Comparison of ENCODE assay signal across 15 mouse cellular contexts in the genomic region with DNA sequence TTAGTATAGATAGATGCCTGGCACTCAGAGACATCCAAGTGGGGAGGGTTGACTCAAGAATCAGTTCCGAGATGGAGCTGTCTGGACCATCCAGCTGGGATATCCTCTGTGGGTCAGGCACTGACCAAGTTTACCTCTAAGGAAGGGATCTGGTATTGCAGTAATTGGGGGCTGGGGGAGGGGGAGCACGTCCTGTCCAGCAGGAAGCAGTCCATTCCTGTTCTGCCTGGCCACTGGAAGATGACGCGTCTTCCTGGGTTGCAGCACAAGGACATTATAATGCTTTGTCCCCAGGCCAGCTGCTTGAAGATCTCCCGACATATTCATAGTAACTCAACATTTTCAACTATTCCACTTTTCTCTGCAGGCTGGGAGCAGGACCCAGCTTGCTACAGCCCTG. TPM values are rescaled to one million over a fixed set of nuclear protein-coding genes. Genes with fewer than 3 reads are reported as not detected.
"Had no signal": no experiment of that assay in that cellular context is flagged by ENCODE, and none has a peak within 500 bp of the region (broad histone marks: within the 10 kb centered on the region; RNA-seq: fewer than 3 reads in every experiment).

No protein-coding gene starts in this region.

- ATAC-seq: liver, postnatal 0 days had no signal

- H3K27ac ChIP-seq: kidney, embryonic 15.5 days; left cerebral cortex, adult 2 months; limb, embryonic 15.5 days; liver, embryonic 13.5 days; macrophage; midbrain, embryonic 13.5 days; neural tube, embryonic 15.5 days had no signal

- DNase-seq: liver, embryonic 13.5 days; liver, postnatal 0 days; right cerebral cortex, adult 18-20 months; right cerebral cortex, postnatal 25 days; thymus, postnatal 36 days had no signal

- H3K36me3 ChIP-seq: kidney, embryonic 15.5 days; limb, embryonic 15.5 days; liver, embryonic 13.5 days; midbrain, embryonic 13.5 days; neural tube, embryonic 15.5 days had no signal

- H3K9me3 ChIP-seq: kidney, embryonic 15.5 days; limb, embryonic 15.5 days; liver, embryonic 13.5 days; neural tube, embryonic 15.5 days had no signal

- H3K4me3 ChIP-seq: kidney, embryonic 15.5 days; left cerebral cortex, adult 2 months; limb, embryonic 15.5 days; liver, embryonic 13.5 days; midbrain, embryonic 13.5 days; myocyte; neural tube, embryonic 15.5 days had no signal

- H3K4me2 ChIP-seq: kidney, embryonic 15.5 days; limb, embryonic 15.5 days; liver, embryonic 13.5 days; midbrain, embryonic 13.5 days; neural tube, embryonic 15.5 days had no signal

- H3K9ac ChIP-seq: kidney, embryonic 15.5 days; limb, embryonic 15.5 days; liver, embryonic 13.5 days; liver, postnatal 0 days; midbrain, embryonic 13.5 days; neural tube, embryonic 15.5 days had no signal

RNA-seq across cellular contexts. Expression of a gene that starts 2.5 kb away (rescaled TPM):
- total RNA-seq: megakaryocyte-erythroid progenitor cell, adult 5-6 weeks had no signal
- polyA plus RNA-seq: macrophage had no signal

RNA-seq across cellular contexts. Expression of a gene that starts 48.0 kb away (rescaled TPM):
- total RNA-seq: megakaryocyte-erythroid progenitor cell, adult 5-6 weeks had no signal
- polyA plus RNA-seq: liver, embryonic 13.5 days; macrophage; small intestine, adult 2 months; stomach, embryonic 16.5 days had no signal
